Mouse (Mus musculus): ENCODE data around the gene Skap2.

- TF ChIP-seq CTCF (IDR thresholded peaks at IDR 0.05; ENCODE audit: extremely low read depth, insufficient read depth, low read length) = no peak
- TF ChIP-seq POLR2A (IDR thresholded peaks at IDR 0.05; ENCODE audit: extremely low read depth, insufficient read depth, low read length) = no peak
Measured at GRCm38 (mm10) chr6:52027181-52027580, 14.8 kb upstream of the Skap2 start.
